Mouse (Mus musculus): ENCODE data around the gene Dlgap4.
"Not testable (repeated sequence)": the region's sequence is repeated elsewhere in the genome, so short reads cannot be mapped to it uniquely, and the experiment has no call there.

The Dlgap4 gene

GRCm38 (mm10) chr2:156777326-156778004 is 164.0 kb downstream of the Dlgap4 start:
- no peak for DNase-seq

- DNase-seq: no peak
Observed at GRCm38 (mm10) chr2:156778571-156778970, 165.1 kb downstream of the Dlgap4 start.

- no peak for DNase-seq
Observed at GRCm38 (mm10) chr2:156779036-156779435, 165.5 kb downstream of the Dlgap4 start.

- DNase-seq: no peak
Observed at GRCm38 (mm10) chr2:156779488-156779887, 166.0 kb downstream of the Dlgap4 start.

GRCm38 (mm10) chr2:156780129-156780528 is 166.6 kb downstream of the Dlgap4 start:
- DNase-seq: no peak

- DNase-seq: no peak
Observed at GRCm38 (mm10) chr2:156780752-156781151, 167.2 kb downstream of the Dlgap4 start.

- DNase-seq: no peak
Observed at GRCm38 (mm10) chr2:156781281-156781680, 167.8 kb downstream of the Dlgap4 start.

- DNase-seq: no peak
Observed at GRCm38 (mm10) chr2:156781836-156782480, 168.5 kb downstream of the Dlgap4 start.

- no peak for DNase-seq
Observed at GRCm38 (mm10) chr2:156782481-156783348, 169.2 kb downstream of the Dlgap4 start.

GRCm38 (mm10) chr2:156783349-156783728 is 169.8 kb downstream of the Dlgap4 start:
- no peak for DNase-seq

- DNase-seq: no peak
Observed at GRCm38 (mm10) chr2:156784016-156784585, 170.6 kb downstream of the Dlgap4 start.

GRCm38 (mm10) chr2:156784891-156785290 is 171.4 kb downstream of the Dlgap4 start:
- DNase-seq: no peak

GRCm38 (mm10) chr2:156786369-156786768 is 172.9 kb downstream of the Dlgap4 start:
- not testable (repeated sequence) for DNase-seq

- DNase-seq: no peak
Observed at GRCm38 (mm10) chr2:156787090-156787775, 173.7 kb downstream of the Dlgap4 start.

GRCm38 (mm10) chr2:156787776-156788105 is 174.2 kb downstream of the Dlgap4 start:
- DNase-seq: no peak

- DNase-seq: no peak
Observed at GRCm38 (mm10) chr2:156788836-156789235, 175.3 kb downstream of the Dlgap4 start.

GRCm38 (mm10) chr2:156798516-156798915 is 185.0 kb downstream of the Dlgap4 start:
- no peak for DNase-seq

- no peak for DNase-seq
Observed at GRCm38 (mm10) chr2:156801045-156801444, 187.5 kb downstream of the Dlgap4 start.

- not testable (repeated sequence) for DNase-seq
Observed at GRCm38 (mm10) chr2:156802116-156802515, 188.6 kb downstream of the Dlgap4 start.

GRCm38 (mm10) chr2:156803698-156804372 is 190.3 kb downstream of the Dlgap4 start:
- DNase-seq: no peak

GRCm38 (mm10) chr2:156804589-156804988 is 191.1 kb downstream of the Dlgap4 start:
- no peak for DNase-seq

- no peak for DNase-seq
Observed at GRCm38 (mm10) chr2:156806886-156807285, 193.4 kb downstream of the Dlgap4 start.
